Mouse (Mus musculus): Measurements from ENCODE around the gene Zfp418. TPM values are rescaled to one million over a fixed set of nuclear protein-coding genes. Genes with fewer than 3 reads are reported as not detected.
"Not testable (repeated sequence)": the region's sequence is repeated elsewhere in the genome, so short reads cannot be mapped to it uniquely, and the experiment has no call there.

Zfp418 gene
- total RNA-seq, 1 experiment, result 3.9 TPM

DNA sequence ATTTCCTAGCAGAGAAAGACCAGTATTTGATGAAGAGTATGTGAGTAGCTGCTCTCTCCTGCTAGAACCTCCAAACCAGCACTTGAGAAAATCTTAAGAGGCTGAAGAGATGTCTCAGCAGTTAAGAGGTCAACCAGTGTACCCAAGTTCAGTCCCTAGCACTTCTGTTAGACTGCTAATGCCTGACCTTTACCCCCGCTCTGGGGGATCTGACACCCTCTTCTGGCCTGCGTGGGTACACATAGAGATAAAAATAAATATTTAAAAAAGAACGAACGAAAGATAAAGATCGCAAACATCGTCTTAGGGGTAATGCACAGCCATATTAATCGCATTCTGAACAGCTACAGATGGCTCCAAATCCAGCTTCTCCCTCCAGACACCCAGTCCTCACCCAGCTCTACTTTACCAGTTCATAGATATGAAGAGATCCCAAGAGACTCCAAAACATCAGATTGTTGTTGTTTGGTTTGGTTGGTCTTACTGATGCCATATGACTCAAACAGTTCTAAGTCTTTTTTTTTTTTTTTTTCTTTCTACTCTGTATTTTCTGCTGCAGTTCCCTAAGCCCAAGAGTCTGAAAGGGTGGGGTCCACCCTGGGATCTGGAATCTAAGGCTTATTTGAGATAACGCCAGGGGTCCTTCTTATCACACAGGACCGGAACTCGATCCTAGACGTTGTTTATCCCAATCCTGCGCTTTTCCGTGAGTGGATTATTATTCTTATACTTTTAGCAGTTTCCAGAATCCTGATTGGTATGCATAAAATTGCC is 16.5 kb downstream of the Zfp418 start:
- peak overlapping the region; percentile 73 to 99 for H3K4me3 ChIP-seq (ENCODE audit: insufficient read depth in 1 of 2, low read depth in 1 of 2, low read length in 2 of 2, poor library complexity in 1 of 2, severe bottlenecking in 1 of 2)
- H3K36me3 ChIP-seq (ENCODE audit: control insufficient read depth, insufficient read depth, low read length, poor library complexity, severe bottlenecking), result 0 out of 2 replicates have a peak, but pooled peaks cover 1% of the 10 kb centered on the region
- in situ Hi-C loops (cut with MboI; ENCODE audit: low sequenced_read_pairs in 2 of 2, unreplicated experiment in 2 of 2), result no loop called here
- 0 out of 2 replicates have a peak, but pooled peaks have one; percentile 5 for TF ChIP-seq ZNF384 (IDR thresholded peaks at IDR 0.05; ENCODE audit: low read depth, low read length)
- TF ChIP-seq HCFC1 (IDR thresholded peaks at IDR 0.05; ENCODE audit: borderline replicate concordance, insufficient read depth, low read length), result no peak
- H3K27ac ChIP-seq (ENCODE audit: insufficient read depth, low read depth, low read length, poor library complexity, severe bottlenecking), result no peak overlapping the region
- no peaks in the 10 kb centered on the region for H3K9me3 ChIP-seq (ENCODE audit: control insufficient read depth, insufficient read depth, low read depth, low read length)
- DNase-seq (ENCODE audit: low read depth, low spot score), result no peak
- H3K4me1 ChIP-seq (ENCODE audit: control insufficient read depth in 2 of 2, insufficient read depth in 2 of 2, low read length in 2 of 2, poor library complexity in 1 of 2), result no peaks in the 10 kb centered on the region
- H3K9ac ChIP-seq (ENCODE audit: insufficient read depth, low read depth, low read length, poor library complexity, severe bottlenecking), result peak overlapping the region; percentile 72; the same call in 1 of the 2 replicates

GRCm38 (mm10) chr7:7188191-7188942 is 17.2 kb downstream of the Zfp418 start:
- peak overlapping the region; percentile 73 to 99 for H3K4me3 ChIP-seq (ENCODE audit: insufficient read depth in 1 of 2, low read depth in 1 of 2, low read length in 2 of 2, poor library complexity in 1 of 2, severe bottlenecking in 1 of 2)
- H3K4me1 ChIP-seq (ENCODE audit: control insufficient read depth in 2 of 2, insufficient read depth in 2 of 2, low read length in 2 of 2, poor library complexity in 1 of 2), result no peaks in the 10 kb centered on the region
- peak overlapping the region; percentile 72 for H3K9ac ChIP-seq (ENCODE audit: insufficient read depth, low read depth, low read length, poor library complexity, severe bottlenecking)
- H3K27ac ChIP-seq (ENCODE audit: insufficient read depth, low read depth, low read length, poor library complexity, severe bottlenecking), result no peak overlapping the region
- TF ChIP-seq HCFC1 (IDR thresholded peaks at IDR 0.05; ENCODE audit: borderline replicate concordance, insufficient read depth, low read length) (peak; percentile 75; the same call in 1 of the 2 replicates), ZNF384 (IDR thresholded peaks at IDR 0.05; ENCODE audit: low read depth, low read length) (no peak), ZC3H11A (IDR thresholded peaks at IDR 0.05; ENCODE audit: borderline replicate concordance, low read depth, low read length) (peak; percentile 20; the same call in 1 of the 2 replicates)
- DNase-seq (ENCODE audit: low read depth, low spot score), result peak; percentile 75
- no peaks in the 10 kb centered on the region for H3K36me3 ChIP-seq (ENCODE audit: control insufficient read depth, insufficient read depth, low read length, poor library complexity, severe bottlenecking)
- H3K9me3 ChIP-seq (ENCODE audit: control insufficient read depth, insufficient read depth, low read depth, low read length), result no peaks in the 10 kb centered on the region
- in situ Hi-C loops (cut with MboI; ENCODE audit: low sequenced_read_pairs in 2 of 2, unreplicated experiment in 2 of 2), result no loop called here

- peak within 1 kb of the TSS; percentile 79 for H3K9ac ChIP-seq (ENCODE audit: insufficient read depth, low read depth, low read length, poor library complexity, severe bottlenecking)
- in situ Hi-C loops (cut with MboI; ENCODE audit: low sequenced_read_pairs in 2 of 2, unreplicated experiment in 2 of 2), result loop anchor here in 1 of 2 experiments (25.0 kb wide), 1 partner anchor 97 kb away; the partner anchor contains the start of gene Zfp954
- H3K4me3 ChIP-seq (ENCODE audit: insufficient read depth in 1 of 2, low read depth in 1 of 2, low read length in 2 of 2, poor library complexity in 1 of 2, severe bottlenecking in 1 of 2), result peak within 1 kb of the TSS; percentile 78
- H3K36me3 ChIP-seq (ENCODE audit: control insufficient read depth, insufficient read depth, low read length, poor library complexity, severe bottlenecking); H3K4me1 ChIP-seq (ENCODE audit: control insufficient read depth in 2 of 2, insufficient read depth in 2 of 2, low read length in 2 of 2, poor library complexity in 1 of 2); H3K27ac ChIP-seq (ENCODE audit: insufficient read depth, low read depth, low read length, poor library complexity, severe bottlenecking); DNase-seq (ENCODE audit: low read depth, low spot score); H3K9me3 ChIP-seq (ENCODE audit: control insufficient read depth, insufficient read depth, low read depth, low read length): not testable (repeated sequence)
- peak; percentile 75 for TF ChIP-seq HCFC1 (IDR thresholded peaks at IDR 0.05; ENCODE audit: borderline replicate concordance, insufficient read depth, low read length)
These were observed 38.4 kb downstream of the Zfp418 start, which contains the start of gene Zfp772 for GRCm38 (mm10) chr7:7209313-7210151. Gene Zfp772 (minus strand): TSS chr7:7209998.

Other genes with a start within 250 kb of the Zfp418 start
- gene Aurkc, start 176.0 kb upstream of the Zfp418 start, total RNA-seq (2012; rRNA removed), result 8.4 and 9.8 TPM in 2 replicates
- gene Zfp954, start 49.8 kb upstream of the Zfp418 start, total RNA-seq (2012; rRNA removed), result 9.0 and 10.3 TPM in 2 replicates
- 3.6 and 5.9 TPM in 2 replicates for gene Zfp773, start 34.6 kb upstream of the Zfp418 start, total RNA-seq (2012; rRNA removed)
- 2.8 and 3.1 TPM in 2 replicates for gene Zfp772, start 38.7 kb downstream of the Zfp418 start, total RNA-seq (2012; rRNA removed)
- gene Vmn2r29, start 76.0 kb downstream of the Zfp418 start, total RNA-seq (2012; rRNA removed), result not detected in 2 replicates
- not detected in 2 replicates for gene Gm45844, start 107.0 kb downstream of the Zfp418 start, total RNA-seq (2012; rRNA removed)
- gene Clcn4, start 129.5 kb downstream of the Zfp418 start, total RNA-seq (2012; rRNA removed), result 7.6 and 8.2 TPM in 2 replicates
- gene Vmn2r30, start 166.3 kb downstream of the Zfp418 start, total RNA-seq (2012; rRNA removed), result not detected in 2 replicates
- gene Gm45783, start 203.2 kb downstream of the Zfp418 start, total RNA-seq (2012; rRNA removed), result 1.1 TPM in 1 of 2 replicates, not detected in the other
- not detected in 2 replicates for gene Vmn2r31, start 228.4 kb downstream of the Zfp418 start, total RNA-seq (2012; rRNA removed)